ENCODE assay signal across 20 mouse cellular contexts in genomic region chr14:48418264-48418663, GRCm38 (mm10).
"Had no signal": no experiment of that assay in that cellular context is flagged by ENCODE, and none has a peak within 500 bp of the region (broad histone marks: within the 10 kb centered on the region; RNA-seq: fewer than 3 reads in every experiment).

No protein-coding gene starts in this region.

- H3K4me1 ChIP-seq: limb, embryonic 13.5 days; liver, embryonic 15.5 days; lung, embryonic 15.5 days had no signal

- H3K4me3 ChIP-seq: limb, embryonic 10.5 days; limb, embryonic 13.5 days; liver, embryonic 12.5 days; liver, embryonic 15.5 days; lung, embryonic 15.5 days; megakaryocyte, embryonic 14.5 days; midbrain, embryonic 10.5 days; midbrain, embryonic 13.5 days; myocyte; neural tube, embryonic 13.5 days had no signal

- H3K27me3 ChIP-seq: limb, embryonic 13.5 days; liver, embryonic 15.5 days; lung, embryonic 15.5 days; neural tube, embryonic 13.5 days had no signal

- DNase-seq: kidney, postnatal 14 days; kidney, postnatal 4 days; layer of hippocampus, adult 9-11 months; liver; lung, adult 18-20 months; lung, postnatal 10 days; lung, postnatal 36 days; thymus, adult 18-20 months; thymus, postnatal 36 days had no signal

- H3K4me2 ChIP-seq: limb, embryonic 13.5 days; liver, embryonic 12.5 days; liver, embryonic 15.5 days; lung, embryonic 15.5 days; midbrain, embryonic 13.5 days; neural tube, embryonic 13.5 days had no signal

- ATAC-seq: liver, embryonic 12.5 days; midbrain, embryonic 13.5 days; midbrain, embryonic 16.5 days had no signal

- H3K9me3 ChIP-seq: limb, embryonic 10.5 days; limb, embryonic 13.5 days; liver, embryonic 12.5 days; liver, embryonic 15.5 days; lung, embryonic 15.5 days; megakaryocyte, embryonic 14.5 days; midbrain, embryonic 10.5 days; midbrain, embryonic 13.5 days; neural tube, embryonic 13.5 days had no signal

- H3K9ac ChIP-seq: limb, embryonic 13.5 days; liver, embryonic 12.5 days; liver, embryonic 15.5 days; lung, embryonic 15.5 days; midbrain, embryonic 13.5 days; neural tube, embryonic 13.5 days had no signal

- H3K36me3 ChIP-seq: limb, embryonic 10.5 days; limb, embryonic 13.5 days; liver, embryonic 12.5 days; liver, embryonic 15.5 days; lung, embryonic 15.5 days; midbrain, embryonic 10.5 days; midbrain, embryonic 13.5 days; neural tube, embryonic 13.5 days had no signal

- H3K27ac ChIP-seq: limb, embryonic 10.5 days; limb, embryonic 13.5 days; liver, embryonic 12.5 days; liver, embryonic 15.5 days; lung, embryonic 15.5 days; midbrain, embryonic 10.5 days; midbrain, embryonic 13.5 days; neural tube, embryonic 13.5 days had no signal
